Mouse (Mus musculus) midbrain, embryonic 14.5 days (tissue): ENCODE results near the gene 2010111I01Rik. TPM values are rescaled to one million over a fixed set of nuclear protein-coding genes. Genes with fewer than 3 reads are reported as not detected.

Source experiments
- ATAC-seq: fragments of 200-750 bp; cut with Nextera tagmentation; 2 replicates; pipeline ENCODE4 v1.8.0; 2017; ENCODE audit warnings: moderate number of reproducible peaks, moderate library complexity; ENCODE audit not compliant: low FRiP score, low TSS enrichment
- DNase-seq: peaks from one replicate; pipeline ENCODE4 v3.0.0-alpha.2; 2015
- H3K27ac ChIP-seq: fragments of 300-500 bp; sonication (generic); replicated peaks from 2 replicates; pipeline ENCODE4 v1.5.1; 2014; ENCODE audit warnings: mild to moderate bottlenecking, low read depth, low read length, moderate library complexity
- H3K27me3 ChIP-seq: fragments of 300-500 bp; sonication (generic); 2 replicates; pipeline ENCODE4 v1.6.1; 2014; ENCODE audit warnings: low read length, control low read depth, mixed read lengths; ENCODE audit not compliant: control insufficient read depth, insufficient read depth
- H3K36me3 ChIP-seq: fragments of 300-500 bp; sonication (generic); 2 replicates; pipeline ENCODE4 v1.6.1; 2014; ENCODE audit warnings: low read length, control low read depth; ENCODE audit not compliant: control insufficient read depth, insufficient read depth
- H3K4me1 ChIP-seq: fragments of 300-500 bp; sonication (generic); 2 replicates; pipeline ENCODE4 v1.6.1; 2014; ENCODE audit warnings: mild to moderate bottlenecking, antibody characterized with exemption, low read length, control low read depth; ENCODE audit not compliant: control insufficient read depth, insufficient read depth
- H3K4me2 ChIP-seq: fragments of 300-500 bp; sonication (generic); 2 replicates; pipeline ENCODE4 v1.6.1; 2014; ENCODE audit warnings: mild to moderate bottlenecking, low read length, moderate library complexity
- H3K4me3 ChIP-seq: fragments of 300-500 bp; sonication (generic); replicated peaks from 2 replicates; pipeline ENCODE4 v1.5.1; 2014; ENCODE audit warnings: low read depth, low read length
- H3K9ac ChIP-seq: fragments of 300-500 bp; sonication (generic); replicated peaks from 2 replicates; pipeline ENCODE4 v1.6.1; 2014; ENCODE audit warnings: mild to moderate bottlenecking, low read length, moderate library complexity
- H3K9me3 ChIP-seq: fragments of 300-500 bp; sonication (generic); 2 replicates; pipeline ENCODE4 v1.6.1; 2016; ENCODE audit warnings: low read length, control low read depth, mixed read lengths; ENCODE audit not compliant: control insufficient read depth
- WGBS: fragments of 180-500 bp; shearing (Covaris S2); extraction: QIAGEN DNeasy Blood & Tissue Kit; methylation state at CpG from one replicate; pipeline ENCODE4 v1.1.7; 2014; 5-methylcytosine and 5-hydroxymethylcytosine counted together
- polyA plus RNA-seq: library from polyadenylated mRNA; unstranded; fragments of >200 nt; fragmentation: Nextera tagmentation; extraction: Ambion mirVana; gene quantifications from 2 replicates; pipeline ENCODE4 v1.2.1, GENCODE M21; 2014

The 2010111I01Rik gene
- polyA plus RNA-seq, 1 experiment from 2014 or later = 32.0 TPM

- no peak for DNase-seq
- no peaks in the 10 kb centered on the region for H3K9me3 ChIP-seq
- no peaks in the 10 kb centered on the region for H3K36me3 ChIP-seq
- no peak overlapping the region for H3K4me3 ChIP-seq
- no peak overlapping the region for H3K9ac ChIP-seq
- H3K4me1 ChIP-seq = 0 out of 2 replicates have a peak, but pooled peaks cover 4% of the 10 kb centered on the region
- no peaks in the 10 kb centered on the region for H3K27me3 ChIP-seq
- WGBS = 28% methylated on average over 2 of the region's 2 CpGs
- H3K27ac ChIP-seq = no peak overlapping the region
- no peak for ATAC-seq
- H3K4me2 ChIP-seq = no peak overlapping the region
Measured at GRCm38 (mm10) chr13:63150470-63151020, 185.9 kb downstream of the 2010111I01Rik start.

DNA sequence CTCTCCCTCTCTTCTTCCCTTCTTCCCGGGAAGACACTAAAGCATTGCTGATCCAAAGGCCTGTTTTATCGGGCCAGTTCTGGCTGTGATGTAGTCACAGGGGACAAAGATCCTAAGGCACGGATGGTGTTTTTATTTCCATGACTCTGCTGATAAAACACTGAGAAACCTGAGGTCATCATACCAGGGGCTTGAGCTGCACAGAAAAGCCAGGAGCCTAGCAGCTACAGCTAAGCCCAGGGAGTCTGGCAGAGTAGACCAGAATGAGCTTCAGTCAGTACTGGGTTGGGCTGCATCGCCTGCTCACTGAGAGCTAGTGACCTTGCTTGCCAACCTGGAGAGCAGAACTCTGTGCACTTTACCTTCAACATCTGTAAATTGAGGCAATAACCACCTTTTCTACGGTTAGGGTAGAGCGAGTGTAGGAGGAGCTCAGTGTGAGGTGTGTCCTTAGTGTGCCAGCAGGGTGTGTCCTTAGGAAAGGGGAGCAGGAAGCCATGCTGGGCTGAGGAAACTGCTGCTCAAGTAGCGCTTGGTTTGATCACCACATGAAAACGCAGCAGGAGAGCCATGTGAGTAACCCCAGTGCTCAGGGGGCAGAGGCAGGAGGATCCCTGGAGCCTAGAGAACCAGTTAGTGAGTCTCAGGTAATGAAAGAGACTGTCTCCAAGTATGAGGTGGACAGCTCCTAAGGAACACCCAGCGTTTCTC, 186.5 kb downstream of the 2010111I01Rik start:
- ATAC-seq = no peak
- DNase-seq = no peak
- Histone ChIP-seq H3K9me3 (no peaks in the 10 kb centered on the region), H3K4me1 (0 out of 2 replicates have a peak, but pooled peaks cover 4% of the 10 kb centered on the region), H3K27ac (no peak overlapping the region), H3K36me3 (no peaks in the 10 kb centered on the region), H3K27me3 (no peaks in the 10 kb centered on the region), H3K4me2 (no peak overlapping the region), H3K9ac (no peak overlapping the region), H3K4me3 (no peak overlapping the region)
- WGBS = 85% methylated on average over 9 of the region's 9 CpGs

- no peaks in the 10 kb centered on the region for H3K36me3 ChIP-seq
- DNase-seq = no peak
- no peak overlapping the region for H3K9ac ChIP-seq
- no peaks in the 10 kb centered on the region for H3K9me3 ChIP-seq
- no peak overlapping the region for H3K27ac ChIP-seq
- ATAC-seq = no peak
- no peaks in the 10 kb centered on the region for H3K4me1 ChIP-seq
- H3K4me3 ChIP-seq = no peak overlapping the region
- no peak overlapping the region for H3K4me2 ChIP-seq
- no peaks in the 10 kb centered on the region for H3K27me3 ChIP-seq
- WGBS = 87% methylated on average over 3 of the region's 3 CpGs
Measured at GRCm38 (mm10) chr13:63152498-63152897, 187.8 kb downstream of the 2010111I01Rik start.

GRCm38 (mm10) chr13:63153397-63153796, 188.7 kb downstream of the 2010111I01Rik start:
- H3K27ac ChIP-seq = no peak overlapping the region
- H3K36me3 ChIP-seq = no peaks in the 10 kb centered on the region
- WGBS = 56% methylated on average over 2 of the region's 2 CpGs
- no peak for DNase-seq
- no peaks in the 10 kb centered on the region for H3K4me1 ChIP-seq
- H3K27me3 ChIP-seq = no peaks in the 10 kb centered on the region
- no peak overlapping the region for H3K9ac ChIP-seq
- ATAC-seq = no peak
- no peak overlapping the region for H3K4me2 ChIP-seq
- H3K4me3 ChIP-seq = no peak overlapping the region
- H3K9me3 ChIP-seq = no peaks in the 10 kb centered on the region

DNA sequence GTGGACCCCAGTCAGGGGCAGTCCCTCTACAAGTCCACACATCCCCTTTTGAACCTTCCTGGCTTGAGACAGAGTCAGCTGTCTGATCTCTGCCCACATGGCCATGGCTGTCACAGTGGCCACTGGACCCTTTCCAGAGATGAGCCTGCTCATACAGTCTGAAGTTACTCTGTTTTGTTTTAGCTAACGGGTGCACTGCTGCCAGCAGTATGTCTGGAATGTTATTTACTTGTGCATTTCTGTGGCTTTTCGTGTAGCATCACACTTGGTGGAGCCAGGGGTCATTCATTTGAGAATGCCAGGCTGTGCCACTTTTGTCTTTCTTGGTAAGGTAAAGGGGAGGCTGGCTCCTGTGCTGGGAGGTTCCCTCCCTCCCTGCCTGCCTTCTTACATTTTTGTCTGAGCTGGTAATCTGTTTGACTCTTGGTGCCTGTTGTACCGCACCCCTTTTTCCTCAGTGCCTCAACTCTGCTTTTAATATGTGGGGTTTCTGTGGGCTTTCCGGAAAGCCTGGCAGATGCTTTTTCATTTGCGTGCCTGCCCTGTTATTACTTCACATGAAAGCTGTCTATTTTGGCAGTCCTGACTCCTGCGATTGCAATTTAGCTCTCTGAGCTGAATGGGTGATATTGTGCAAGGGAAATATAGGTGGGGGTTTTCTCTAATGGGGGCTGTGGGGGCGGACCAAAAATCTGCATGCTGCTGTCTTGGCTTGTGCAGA, 190.3 kb downstream of the 2010111I01Rik start:
- Histone ChIP-seq H3K4me2 (no peak overlapping the region), H3K4me1 (no peaks in the 10 kb centered on the region), H3K36me3 (no peaks in the 10 kb centered on the region), H3K9me3 (no peaks in the 10 kb centered on the region), H3K27me3 (no peaks in the 10 kb centered on the region), H3K27ac (no peak overlapping the region), H3K9ac (no peak overlapping the region), H3K4me3 (no peak overlapping the region)
- DNase-seq = no peak
- 80% methylated on average over 7 of the region's 7 CpGs for WGBS
- ATAC-seq = no peak

DNA sequence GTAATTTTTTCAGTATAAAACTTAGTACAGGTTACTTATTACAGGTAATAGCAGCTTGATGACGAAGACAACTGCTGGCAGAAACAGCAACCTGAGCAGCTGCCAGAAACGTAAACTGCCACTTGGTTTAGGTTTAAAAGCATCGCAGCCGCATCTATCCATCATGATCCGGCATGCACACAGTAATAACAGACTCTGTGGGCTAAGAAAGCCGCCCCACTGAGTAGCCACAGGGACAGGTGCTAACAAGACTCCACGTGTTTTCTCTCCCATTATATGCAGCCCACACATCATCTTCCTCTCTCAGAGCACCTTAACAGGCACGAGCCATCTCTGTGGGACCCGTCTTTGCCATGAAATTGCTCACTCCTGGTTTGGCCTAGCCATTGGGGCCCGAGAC, 191.6 kb downstream of the 2010111I01Rik start:
- no peak for ATAC-seq

GRCm38 (mm10) chr13:63170282-63171073, 205.8 kb downstream of the 2010111I01Rik start:
- Histone ChIP-seq H3K36me3 (no peaks in the 10 kb centered on the region), H3K4me3 (no peak overlapping the region), H3K9me3 (no peaks in the 10 kb centered on the region), H3K27ac (no peak overlapping the region), H3K27me3 (no peaks in the 10 kb centered on the region), H3K9ac (no peak overlapping the region), H3K4me2 (no peak overlapping the region), H3K4me1 (peaks cover 5% of the 10 kb centered on the region)
- no peak for ATAC-seq
- WGBS = 62% methylated on average over 11 of the region's 11 CpGs
- no peak for DNase-seq

More for the DNA sequence above, 191.6 kb downstream of the 2010111I01Rik start:
- Histone ChIP-seq H3K4me3 (no peak overlapping the region), H3K27ac (no peak overlapping the region), H3K27me3 (no peaks in the 10 kb centered on the region), H3K4me2 (no peak overlapping the region), H3K36me3 (no peaks in the 10 kb centered on the region), H3K9me3 (no peaks in the 10 kb centered on the region), H3K4me1 (no peaks in the 10 kb centered on the region), H3K9ac (no peak overlapping the region)
- no peak for DNase-seq
- 90% methylated on average over 10 of the region's 10 CpGs for WGBS

GRCm38 (mm10) chr13:63171347-63172096, 206.8 kb downstream of the 2010111I01Rik start:
- WGBS = 27% methylated on average over 13 of the region's 13 CpGs
- Histone ChIP-seq H3K4me2 (no peak overlapping the region), H3K27ac (no peak overlapping the region), H3K27me3 (no peaks in the 10 kb centered on the region), H3K36me3 (no peaks in the 10 kb centered on the region), H3K4me3 (no peak overlapping the region), H3K4me1 (peaks cover 5% of the 10 kb centered on the region), H3K9me3 (no peaks in the 10 kb centered on the region), H3K9ac (no peak overlapping the region)
- DNase-seq = peak; percentile 25
- ATAC-seq = no peak; the same call in 1 of the 2 replicates
